Mouse (Mus musculus) mesoderm, embryonic 11.5 days (tissue): ENCODE data around the gene Rab3il1.

Experiments
- DNase-seq: peaks from one replicate; pipeline ENCODE4 v3.0.0-alpha.2; 2012; ENCODE audit warnings: low read depth, low spot score

Rab3il1 gene

DNA sequence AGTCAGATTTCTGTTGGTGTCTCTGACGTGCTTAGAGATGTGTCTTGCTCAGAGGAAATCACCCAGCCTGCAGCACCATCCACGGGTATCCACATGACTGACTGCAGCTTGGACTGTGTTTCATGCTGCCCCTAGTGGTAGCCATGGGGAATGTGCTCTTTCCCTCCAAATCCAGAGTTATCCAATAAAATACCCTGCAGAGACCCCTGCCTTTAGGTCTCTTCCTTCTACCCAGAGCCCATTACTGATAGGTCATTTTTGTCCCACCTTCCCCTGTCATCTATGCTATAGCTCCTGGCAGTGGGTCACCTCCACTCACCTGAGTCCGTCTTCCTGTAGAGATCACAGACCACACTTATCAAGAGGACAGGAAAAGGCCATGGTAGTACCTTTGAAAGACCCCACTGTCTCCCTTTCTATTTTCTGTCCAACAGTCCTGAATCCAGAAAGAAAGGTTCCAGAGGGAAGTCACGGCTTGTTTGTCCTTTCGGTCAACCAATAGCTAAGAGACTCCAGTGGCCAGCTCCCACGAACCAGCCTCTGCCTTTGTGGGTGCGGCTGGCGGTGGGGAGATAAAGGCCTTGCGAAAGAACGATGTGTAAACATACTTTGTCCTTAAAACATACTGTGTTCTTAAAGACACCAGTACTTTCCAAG, 58.6 kb downstream of the Rab3il1 start:
- DNase-seq = peak; percentile 66

DNA sequence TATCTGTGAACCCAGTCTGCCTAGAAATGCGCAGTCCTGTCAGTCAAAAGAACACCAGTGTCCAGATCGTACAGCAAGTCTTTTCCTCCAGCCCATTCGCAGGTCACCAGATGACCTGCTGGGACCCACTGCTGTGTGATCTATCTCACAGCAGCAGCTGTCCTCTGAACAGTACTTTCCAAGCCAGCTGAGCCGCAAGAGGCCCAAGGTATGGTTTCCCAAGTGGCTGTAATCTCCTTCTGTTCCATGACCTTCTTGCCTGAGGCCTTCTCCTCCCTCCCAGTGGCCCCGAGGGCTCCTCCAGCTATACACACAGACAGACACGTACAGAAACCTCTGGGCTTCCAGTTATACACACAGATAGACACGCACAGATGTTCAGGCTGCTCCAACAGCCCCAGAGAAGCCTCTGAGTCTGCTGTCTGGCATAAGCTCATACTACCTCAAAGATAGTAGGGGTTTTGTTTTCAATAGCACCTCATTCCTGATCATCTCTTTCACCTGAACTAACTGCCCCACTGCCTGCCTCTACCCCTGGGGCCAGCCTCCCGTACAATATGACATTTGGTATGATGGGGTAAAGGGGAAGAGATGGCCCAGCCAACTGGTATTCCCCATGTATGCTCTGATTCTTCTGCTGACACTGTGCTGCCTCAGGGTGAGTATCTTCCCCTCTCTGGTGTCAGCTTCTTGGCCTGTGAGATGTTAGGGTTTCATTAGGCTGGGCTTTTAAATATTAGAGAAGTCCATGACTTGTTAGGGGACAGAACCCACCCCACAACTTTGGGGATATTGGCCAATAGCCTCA, 59.5 kb downstream of the Rab3il1 start:
- DNase-seq = no peak

DNA sequence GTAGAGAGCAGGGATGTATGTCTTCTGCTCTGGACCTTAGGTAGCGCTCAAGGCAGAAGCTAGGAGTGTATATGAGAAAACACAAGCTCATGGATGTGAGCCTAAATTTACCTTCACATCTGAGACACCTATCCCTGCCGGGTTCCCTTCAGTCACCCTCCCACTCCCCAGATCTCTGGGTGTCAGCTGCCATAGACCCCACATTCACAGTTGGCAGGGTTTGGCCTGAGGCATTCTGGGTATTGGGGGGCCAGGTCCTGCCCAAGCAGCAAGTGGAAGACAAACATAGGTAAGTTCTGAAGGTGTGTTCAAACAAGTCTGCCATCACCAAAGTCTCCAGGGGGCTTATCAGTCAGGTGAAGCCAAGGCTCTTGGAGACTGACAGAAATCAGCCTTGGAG, 60.2 kb downstream of the Rab3il1 start:
- no peak for DNase-seq

DNA sequence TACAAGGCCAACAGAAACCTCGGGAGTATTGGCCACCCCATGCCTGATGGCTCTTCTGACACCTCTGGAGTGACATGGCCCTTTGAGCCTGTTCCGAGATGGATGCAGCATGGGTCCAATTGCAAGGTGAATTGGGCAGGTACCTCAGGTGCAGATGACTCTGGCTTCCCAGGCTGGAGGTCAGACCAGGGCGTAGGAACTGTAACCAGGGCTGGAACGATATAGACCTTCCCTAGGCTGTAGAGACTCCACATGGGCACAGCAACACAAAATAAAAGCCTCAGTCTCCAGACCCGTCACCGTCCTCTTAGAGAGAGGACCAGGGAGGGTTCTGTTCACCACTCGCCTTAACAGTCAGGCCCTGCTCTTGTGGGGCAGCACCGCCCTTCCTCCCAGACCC, 60.8 kb downstream of the Rab3il1 start:
- no peak for DNase-seq

GRCm38 (mm10) chr19:10062862-10063261, 61.4 kb downstream of the Rab3il1 start:
- no peak for DNase-seq

GRCm38 (mm10) chr19:10064173-10065012, 62.9 kb downstream of the Rab3il1 start:
- DNase-seq = no peak

- no peak for DNase-seq
These were observed 64.2 kb downstream of the Rab3il1 start for GRCm38 (mm10) chr19:10065465-10066188.

DNA sequence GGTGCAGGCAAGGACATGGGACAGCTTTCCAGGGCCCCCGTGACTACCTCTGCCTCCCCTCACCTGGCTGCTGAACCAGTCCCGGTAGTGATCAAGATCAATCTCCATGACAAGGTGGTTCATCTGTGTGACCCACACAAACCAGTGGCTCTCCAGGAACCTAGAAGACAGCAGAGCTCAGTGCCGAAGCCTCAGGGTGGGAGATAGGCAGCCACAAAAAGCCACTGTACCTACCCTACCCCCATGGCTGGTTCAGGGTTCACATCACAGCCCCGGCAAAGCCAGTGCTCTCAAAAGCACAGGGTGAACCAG, 64.7 kb downstream of the Rab3il1 start:
- no peak for DNase-seq

- DNase-seq = no peak
These were observed 65.0 kb downstream of the Rab3il1 start for GRCm38 (mm10) chr19:10066502-10066901.

GRCm38 (mm10) chr19:10067701-10068100, 66.2 kb downstream of the Rab3il1 start:
- no peak for DNase-seq

DNA sequence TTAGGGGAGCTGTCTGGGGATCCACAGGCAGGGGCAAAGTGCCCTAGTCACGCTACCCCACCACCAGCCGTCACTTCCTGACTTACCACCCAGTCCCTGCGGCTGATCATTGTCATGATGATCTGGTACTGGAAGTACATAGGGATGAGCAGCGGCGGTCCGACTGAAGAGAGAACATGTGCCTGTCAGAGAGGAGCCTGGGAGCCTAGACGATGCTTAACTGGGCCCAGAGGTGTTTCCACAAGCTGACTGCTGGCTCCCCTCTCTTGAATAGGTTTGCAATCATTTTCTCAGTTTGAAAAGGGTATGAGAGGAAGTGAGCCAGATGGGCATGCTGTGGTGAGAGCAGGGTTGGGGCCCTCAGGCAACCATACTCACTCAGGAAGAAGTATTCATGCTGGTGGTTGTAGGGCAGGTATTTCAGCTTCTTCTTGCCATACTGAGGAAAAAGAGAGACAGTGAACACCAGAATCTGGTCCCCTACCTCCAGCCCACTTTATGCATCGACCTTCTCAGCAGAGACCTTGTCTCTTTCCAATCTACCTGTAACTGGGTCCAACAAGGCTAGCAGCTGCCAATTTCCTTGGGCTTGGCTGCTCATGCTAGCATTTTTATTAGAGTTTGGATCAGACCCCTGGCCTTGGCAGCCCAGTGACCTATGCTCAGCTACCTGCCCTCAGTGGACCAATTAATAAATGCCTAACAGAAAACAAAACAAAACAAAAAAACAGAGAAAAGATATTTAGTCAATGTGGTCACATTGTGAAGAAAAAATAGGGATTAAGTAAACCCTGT, 68.9 kb downstream of the Rab3il1 start:
- DNase-seq = no peak

DNA sequence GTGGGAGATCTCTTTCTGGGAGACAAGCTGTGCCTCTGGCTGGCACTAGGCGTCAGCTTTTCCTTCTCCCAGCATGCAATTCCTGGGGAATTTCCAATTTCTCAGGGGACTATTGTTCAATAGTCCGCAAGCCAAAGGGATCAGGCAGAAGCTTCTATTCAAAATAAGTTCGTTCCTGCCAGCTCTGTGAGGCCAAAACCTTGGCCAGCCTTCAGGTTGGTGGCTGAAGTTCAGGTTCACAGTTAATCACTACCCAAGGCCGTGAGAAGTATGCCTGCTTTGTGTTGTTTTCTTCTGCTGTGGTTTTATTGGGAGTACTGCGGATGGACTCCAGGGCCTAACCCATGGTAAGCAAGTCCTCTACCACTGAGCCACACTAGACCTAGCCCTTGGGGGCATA, 69.7 kb downstream of the Rab3il1 start:
- no peak for DNase-seq

GRCm38 (mm10) chr19:10071892-10072291, 70.4 kb downstream of the Rab3il1 start:
- peak; percentile 34 for DNase-seq

DNA sequence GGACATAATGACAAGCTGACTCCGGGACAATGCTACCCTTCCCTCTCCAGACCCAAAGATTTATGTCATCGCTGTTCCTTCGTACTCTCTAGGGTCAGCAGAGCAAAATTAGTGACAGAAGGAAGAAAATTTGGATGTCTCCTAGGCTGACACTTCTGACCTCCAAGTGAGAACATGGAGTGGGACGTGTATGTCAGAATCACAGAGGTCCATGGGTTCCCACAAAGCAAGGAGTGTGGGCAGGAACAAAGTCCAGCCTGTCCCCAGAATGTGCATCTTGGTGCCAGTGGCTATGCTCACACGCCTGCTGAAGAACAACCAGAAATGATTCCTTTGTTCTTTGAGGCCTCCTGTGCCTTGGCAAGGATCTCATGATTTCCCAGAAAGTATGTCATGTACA, 71.7 kb downstream of the Rab3il1 start:
- no peak for DNase-seq

- DNase-seq = no peak
These were observed 76.9 kb downstream of the Rab3il1 start for GRCm38 (mm10) chr19:10078392-10078791.

DNA sequence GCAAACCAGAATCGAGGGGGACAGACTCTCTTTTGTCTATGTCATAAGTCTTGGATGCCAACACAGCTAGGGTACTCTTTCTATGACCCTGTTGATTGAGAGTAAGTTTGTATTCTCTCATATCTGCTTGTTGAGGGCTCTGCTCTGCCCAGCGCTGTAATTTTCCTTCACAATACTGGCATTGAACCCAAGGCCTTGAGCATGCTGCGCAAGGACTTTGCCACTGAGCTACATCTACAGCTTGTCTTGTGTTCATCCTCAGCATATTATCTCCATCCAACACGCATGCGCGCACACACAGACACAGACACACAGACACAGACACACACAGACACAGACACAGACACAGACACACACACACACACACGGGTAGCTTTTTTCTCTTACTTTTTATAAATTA, 78.9 kb downstream of the Rab3il1 start:
- no peak for DNase-seq

DNA sequence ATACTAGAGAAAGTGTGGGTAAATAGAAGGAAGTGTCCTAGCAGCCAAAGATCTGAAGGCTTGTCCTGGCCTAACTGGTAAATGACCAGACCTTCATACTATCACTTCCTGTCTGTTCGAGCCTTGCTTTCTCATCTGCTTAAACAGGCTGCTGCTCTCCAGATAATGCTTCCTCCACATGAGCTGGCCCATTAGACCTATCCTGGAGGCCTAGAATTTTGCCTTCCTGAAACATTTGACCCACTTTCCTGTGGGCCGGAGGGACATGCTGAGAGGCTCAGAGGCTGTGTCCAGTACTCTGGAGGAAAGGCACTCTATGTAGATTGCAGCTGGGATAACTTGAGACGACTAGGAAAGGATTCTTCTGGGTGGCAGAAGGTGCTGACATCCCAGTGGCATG, 80.6 kb downstream of the Rab3il1 start:
- DNase-seq = no peak

GRCm38 (mm10) chr19:10085454-10085853, 84.0 kb downstream of the Rab3il1 start:
- DNase-seq = no peak

GRCm38 (mm10) chr19:10086976-10087375, 85.5 kb downstream of the Rab3il1 start:
- DNase-seq = no peak
